In genomic region chr6:91729677-91730127, GRCm38 (mm10) we compare ENCODE assay signal across 7 mouse cellular contexts. TPM values are rescaled to one million over a fixed set of nuclear protein-coding genes. Genes with fewer than 3 reads are reported as not detected.
DNase-seq lines count a peak whose midpoint lies in the region; ATAC-seq and TF ChIP-seq lines count a peak whose summit lies in the region.

No protein-coding gene starts in this region.

- peak overlapping the region; percentile 41 for H3K27ac ChIP-seq in embryonic facial prominence, embryonic 13.5 days

- no peak overlapping the region for H3K4me2 ChIP-seq in embryonic facial prominence, embryonic 13.5 days

- H3K27me3 ChIP-seq in embryonic facial prominence, embryonic 13.5 days: no peaks in the 10 kb centered on the region

- WGBS in embryonic facial prominence, embryonic 13.5 days: 18% methylated on average over 12 of the region's 12 CpGs
- WGBS in lung, adult 2 months: 15% methylated on average over 12 of the region's 12 CpGs

- no peak for TF ChIP-seq POLR2A in lung, adult 2 months (IDR thresholded peaks at IDR 0.05; ENCODE audit: borderline replicate concordance, extremely low read depth, low read depth, low read length)

- peak; percentile 82 for DNase-seq in adrenal gland, postnatal 14 days
- DNase-seq in heart, adult 9 months (ENCODE audit: low spot score in 2 of 2): peak; percentile 95
- DNase-seq in kidney, adult 18-20 months: peak; percentile 70
- DNase-seq in lung, adult 2 months: peak; percentile 52
- DNase-seq in ovary, postnatal 10 days (ENCODE audit: low spot score): peak; percentile 54
- DNase-seq in thymus, postnatal 25 days: no peak

- peaks cover 25% of the 10 kb centered on the region for H3K4me1 ChIP-seq in embryonic facial prominence, embryonic 13.5 days
- peaks cover 17% of the 10 kb centered on the region for H3K4me1 ChIP-seq in lung, adult 2 months (ENCODE audit: control insufficient read depth, insufficient read depth, low read length)

- no peak overlapping the region for H3K9ac ChIP-seq in embryonic facial prominence, embryonic 13.5 days

- no peak overlapping the region for H3K4me3 ChIP-seq in embryonic facial prominence, embryonic 13.5 days
- H3K4me3 ChIP-seq in lung, adult 2 months (replicated peaks; ENCODE audit: extremely low read depth, low read depth, low read length): no peak overlapping the region

- no peaks in the 10 kb centered on the region for H3K9me3 ChIP-seq in embryonic facial prominence, embryonic 13.5 days

- H3K36me3 ChIP-seq in embryonic facial prominence, embryonic 13.5 days: peaks cover 78% of the 10 kb centered on the region

- TF ChIP-seq CTCF in lung, adult 2 months (IDR thresholded peaks at IDR 0.05; ENCODE audit: insufficient read depth, low read length): no peak

- ATAC-seq in embryonic facial prominence, embryonic 13.5 days (ENCODE audit: insufficient number of reproducible peaks, insufficient read depth, low FRiP score, low TSS enrichment, low read depth): no peak

RNA-seq across cellular contexts. Expression of gene Slc6a6, which starts 45.8 kb away (rescaled TPM):
- 259 and 278 TPM in 2 replicates for total RNA-seq in adrenal gland, postnatal 14 days (2021)
- polyA plus RNA-seq in embryonic facial prominence, embryonic 13.5 days (2015; fragmentation: Nextera tagmentation; extraction: Ambion mirVana): 71.4 and 72.2 TPM in 2 replicates
- polyA plus RNA-seq in lung, adult 2 months (2012; rRNA removed): 178 and 228 TPM in 2 replicates
